Mouse (Mus musculus) liver, adult 2 months (tissue): ENCODE measurements around the gene Megf11. TPM values are rescaled to one million over a fixed set of nuclear protein-coding genes. Genes with fewer than 3 reads are reported as not detected.
A peak's percentile ranks its signal among the peaks of the same experiment; 100 is the strongest.

Experiments
- DNase-seq: peaks from one replicate; pipeline ENCODE4 v3.0.0-alpha.2; 2011; ENCODE audit warnings: low read depth, low spot score; ENCODE audit errors: extremely low read depth
- H3K27ac ChIP-seq: fragments of 200-500 bp; replicated peaks from 2 replicates; pipeline ENCODE4 v1.5.1; 2012; ENCODE audit warnings: low read depth, mild to moderate bottlenecking, control low read depth, inconsistent platforms, low read length; ENCODE audit not compliant: insufficient read depth
- H3K27me3 ChIP-seq: fragments of 200-500 bp; 2 replicates; pipeline ENCODE4 v1.6.1; 2012; ENCODE audit warnings: mild to moderate bottlenecking, moderate library complexity, low read length, inconsistent platforms; ENCODE audit not compliant: control insufficient read depth, insufficient read depth
- H3K36me3 ChIP-seq: fragments of 200-500 bp; 2 replicates; pipeline ENCODE4 v1.6.1; 2012; ENCODE audit warnings: low read length, inconsistent platforms; ENCODE audit not compliant: control insufficient read depth, insufficient read depth
- H3K4me1 ChIP-seq: fragments of 200-500 bp; 2 replicates; pipeline ENCODE4 v1.6.1; 2011; ENCODE audit warnings: low read length; ENCODE audit not compliant: control insufficient read depth, insufficient read depth
- H3K4me3 ChIP-seq: fragments of 200-500 bp; 2 replicates; pipeline ENCODE4 v1.5.1; 2011; ENCODE audit warnings: low read depth, mild to moderate bottlenecking, control low read depth, low read length, moderate library complexity; ENCODE audit not compliant: insufficient read depth
- H3K79me2 ChIP-seq: fragments of 200-500 bp; 2 replicates; pipeline ENCODE4 v1.6.1; 2012; ENCODE audit warnings: inconsistent platforms, mild to moderate bottlenecking, low read length, moderate library complexity; ENCODE audit not compliant: control insufficient read depth, insufficient read depth
- H3K9ac ChIP-seq: fragments of 200-500 bp; 2 replicates; pipeline ENCODE4 v1.6.1; 2012; ENCODE audit warnings: low read depth, mild to moderate bottlenecking, control low read depth, inconsistent platforms, low read length
- CTCF ChIP-seq: fragments of 200-500 bp; IDR thresholded peaks from 2 replicates; pipeline ENCODE4 v1.5.1; 2011; ENCODE audit warnings: low read depth, low read length, control low read depth
- POLR2A ChIP-seq: fragments of 200-500 bp; IDR thresholded peaks from 2 replicates; pipeline ENCODE4 v1.6.1; 2011; ENCODE audit warnings: low read length, control low read depth; ENCODE audit not compliant: insufficient read depth; ENCODE audit errors: extremely low read depth
- WGBS: fragments of 180-500 bp; shearing (Covaris S2); methylation state at CpG from one replicate; pipeline ENCODE4 v1.1.7; 2018; 5-methylcytosine and 5-hydroxymethylcytosine counted together
- polyA plus RNA-seq: library from polyadenylated mRNA; depleted of rRNA; stranded (reverse); fragments of >200 nt; gene quantifications from 2 replicates; pipeline ENCODE4 v1.2.3, GENCODE M21; 2012
- total RNA-seq: library from RNA; depleted of rRNA; stranded (reverse); fragments of >200 nt; gene quantifications from 2 replicates; pipeline ENCODE4 v1.2.3, GENCODE M21; 2014

Gene Megf11
- total and polyA plus RNA-seq, 2 experiments = 0.09 to 0.13 TPM

GRCm38 (mm10) chr9:64736639-64737405 is 351.4 kb downstream of the Megf11 start:
- Histone ChIP-seq H3K9ac (peak overlapping the region; percentile 98), H3K27ac (peak overlapping the region; percentile 90), H3K4me1 (peaks cover 12% of the 10 kb centered on the region; the same call in 1 of the 2 replicates), H3K79me2 (peaks cover 10% of the 10 kb centered on the region; the same call in 1 of the 2 replicates), H3K36me3 (no peaks in the 10 kb centered on the region), H3K4me3 (peak overlapping the region; percentile 95), H3K27me3 (no peaks in the 10 kb centered on the region)
- peak; percentile 83 for DNase-seq
- 1% methylated on average over 35 of the region's 35 CpGs for WGBS
- peak; percentile 29; the same call in 1 of the 2 replicates for TF ChIP-seq CTCF
- peak; percentile 47; the same call in 1 of the 2 replicates for TF ChIP-seq POLR2A

GRCm38 (mm10) chr9:64737406-64738201 is 352.2 kb downstream of the Megf11 start, which contains the start of gene Rab11a:
Gene Rab11a, minus strand, starts transcription at chr9:64737758.
- WGBS = under 1% methylated on average over 61 of the region's 61 CpGs
- peaks cover 12% of the 10 kb centered on the region; the same call in 1 of the 2 replicates for H3K4me1 ChIP-seq
- no peaks in the 10 kb centered on the region for H3K36me3 ChIP-seq
- TF ChIP-seq POLR2A (0 out of 2 replicates have a peak, but pooled peaks have one; percentile 55), CTCF (no peak)
- H3K9ac ChIP-seq = peak within 1 kb of the TSS; percentile 98
- DNase-seq = peak; percentile 76
- peaks cover 10% of the 10 kb centered on the region; the same call in 1 of the 2 replicates for H3K79me2 ChIP-seq
- H3K27ac ChIP-seq = peak within 1 kb of the TSS; percentile 97
- no peaks in the 10 kb centered on the region for H3K27me3 ChIP-seq
- peak within 1 kb of the TSS; percentile 95 for H3K4me3 ChIP-seq

DNA sequence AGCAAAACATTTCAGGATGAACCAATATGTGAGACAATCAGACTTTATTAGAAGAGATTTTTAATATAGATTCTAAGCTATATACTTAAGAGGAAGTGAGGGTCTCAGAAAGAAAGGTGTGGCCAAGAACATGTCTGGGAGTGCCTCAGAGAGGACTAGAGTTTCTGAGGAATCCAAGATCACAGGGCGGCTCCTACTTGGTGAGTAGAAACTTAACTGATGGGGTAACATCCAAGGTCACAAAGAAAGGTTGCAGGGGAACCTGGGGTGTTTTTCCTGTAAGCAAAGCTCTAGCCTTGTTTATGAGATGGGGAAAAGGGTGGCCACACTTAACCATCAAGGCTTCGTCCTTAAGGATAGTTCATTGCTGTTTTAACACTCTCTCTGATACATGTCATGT is 353.6 kb downstream of the Megf11 start:
- H3K79me2 ChIP-seq = peaks cover 10% of the 10 kb centered on the region; the same call in 1 of the 2 replicates
- no peak overlapping the region for H3K27ac ChIP-seq
- no peaks in the 10 kb centered on the region for H3K27me3 ChIP-seq
- H3K4me1 ChIP-seq = peaks cover 9% of the 10 kb centered on the region; the same call in 1 of the 2 replicates
- no peak for DNase-seq
- TF ChIP-seq CTCF = no peak
- TF ChIP-seq POLR2A = no peak
- 96% methylated on average over 2 of the region's 2 CpGs for WGBS
- no peak overlapping the region for H3K4me3 ChIP-seq
- H3K9ac ChIP-seq = no peak overlapping the region
- H3K36me3 ChIP-seq = no peaks in the 10 kb centered on the region

- WGBS = 82% methylated on average over 1 of the region's 1 CpGs
- Histone ChIP-seq H3K27me3 (no peaks in the 10 kb centered on the region), H3K4me1 (no peaks in the 10 kb centered on the region), H3K4me3 (no peak overlapping the region), H3K27ac (no peak overlapping the region), H3K9ac (no peak overlapping the region), H3K36me3 (no peaks in the 10 kb centered on the region), H3K79me2 (peaks cover under 1% of the 10 kb centered on the region; the same call in 1 of the 2 replicates)
- TF ChIP-seq POLR2A (no peak), CTCF (no peak)
- DNase-seq = no peak
Measured at GRCm38 (mm10) chr9:64742453-64742852, 357.0 kb downstream of the Megf11 start.

DNA sequence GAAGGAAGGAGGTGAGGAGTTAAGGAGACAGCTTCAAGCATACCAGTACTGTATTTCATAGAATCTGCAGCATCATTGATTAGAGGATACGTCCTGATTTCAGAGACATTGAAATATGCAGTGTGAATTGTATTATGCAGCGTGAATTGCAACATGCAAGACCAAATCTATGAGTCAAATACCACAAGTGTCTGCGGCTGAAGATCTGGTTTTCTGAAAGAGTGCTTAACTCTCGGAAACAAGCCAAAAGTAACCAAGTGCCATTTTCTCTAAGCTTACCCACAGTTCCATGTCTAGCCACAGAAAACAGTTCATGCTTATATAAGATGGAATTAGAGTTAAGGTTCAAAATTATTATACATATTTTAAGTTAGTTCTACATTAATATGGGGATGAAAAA is 362.3 kb downstream of the Megf11 start:
- H3K9ac ChIP-seq = no peak overlapping the region
- no peak overlapping the region for H3K27ac ChIP-seq
- no peak for DNase-seq
- WGBS = 83% methylated on average over 4 of the region's 4 CpGs
- TF ChIP-seq POLR2A = no peak
- TF ChIP-seq CTCF = no peak
- H3K4me3 ChIP-seq = no peak overlapping the region
- H3K27me3 ChIP-seq = no peaks in the 10 kb centered on the region
- no peaks in the 10 kb centered on the region for H3K79me2 ChIP-seq
- no peaks in the 10 kb centered on the region for H3K36me3 ChIP-seq
- H3K4me1 ChIP-seq = no peaks in the 10 kb centered on the region
